Mouse (Mus musculus) intestine, postnatal 0 days (tissue): ENCODE data around the gene Apbb2. TPM values are rescaled to one million over a fixed set of nuclear protein-coding genes. Genes with fewer than 3 reads are reported as not detected.

ENCODE experiments used
- ATAC-seq: fragments of 200-750 bp; cut with Nextera tagmentation; 2 replicates; pipeline ENCODE4 v1.8.0; 2017; ENCODE audit warnings: mild to moderate bottlenecking, moderate TSS enrichment, moderate library complexity
- H3K27ac ChIP-seq: fragments of 300-500 bp; sonication (generic); 2 replicates; pipeline ENCODE4 v1.5.1; 2014; ENCODE audit warnings: mild to moderate bottlenecking, low read depth, low read length, moderate library complexity
- H3K27me3 ChIP-seq: fragments of 300-500 bp; sonication (generic); replicated peaks from 2 replicates; pipeline ENCODE4 v1.6.1; 2014; ENCODE audit warnings: low read length, mixed read lengths; ENCODE audit not compliant: control insufficient read depth, insufficient read depth
- H3K36me3 ChIP-seq: fragments of 300-500 bp; sonication (generic); 2 replicates; pipeline ENCODE4 v1.6.1; 2014; ENCODE audit warnings: mild to moderate bottlenecking, moderate library complexity; ENCODE audit not compliant: control insufficient read depth, insufficient read depth
- H3K4me1 ChIP-seq: fragments of 300-500 bp; sonication (generic); replicated peaks from 2 replicates; pipeline ENCODE4 v1.6.1; 2014; ENCODE audit warnings: antibody characterized with exemption, low read length, mixed read lengths; ENCODE audit not compliant: control insufficient read depth, insufficient read depth
- H3K4me2 ChIP-seq: fragments of 300-500 bp; sonication (generic); replicated peaks from 2 replicates; pipeline ENCODE4 v1.6.1; 2014; ENCODE audit warnings: low read depth, mild to moderate bottlenecking, moderate library complexity
- H3K4me3 ChIP-seq: fragments of 300-500 bp; sonication (generic); 2 replicates; pipeline ENCODE4 v1.5.1; 2014; ENCODE audit warnings: low read depth, low read length
- H3K9ac ChIP-seq: fragments of 300-500 bp; sonication (generic); 2 replicates; pipeline ENCODE4 v1.6.1; 2014; ENCODE audit warnings: mild to moderate bottlenecking, low read depth, low read length
- H3K9me3 ChIP-seq: fragments of 300-500 bp; sonication (generic); 2 replicates; pipeline ENCODE4 v1.6.1; 2016; ENCODE audit warnings: mixed run types; ENCODE audit not compliant: control insufficient read depth
- CTCF ChIP-seq: sonication (generic); IDR thresholded peaks from 2 replicates; pipeline ENCODE4 v1.5.1; 2016; ENCODE audit warnings: low read depth, mild to moderate bottlenecking, control low read depth, antibody characterized with exemption, moderate library complexity
- WGBS: fragments of 180-500 bp; shearing (Covaris S2); extraction: QIAGEN DNeasy Blood & Tissue Kit; methylation state at CpG from one replicate; pipeline ENCODE4 v1.1.7; 2014; 5-methylcytosine and 5-hydroxymethylcytosine counted together
- polyA plus RNA-seq: library from polyadenylated mRNA; unstranded; fragments of >200 nt; fragmentation: Nextera tagmentation; extraction: Ambion mirVana; gene quantifications from 2 replicates; pipeline ENCODE4 v1.2.1, GENCODE M21; 2015

Apbb2 gene
- polyA plus RNA-seq, 1 experiment from 2014 or later: 18.7 TPM

DNA sequence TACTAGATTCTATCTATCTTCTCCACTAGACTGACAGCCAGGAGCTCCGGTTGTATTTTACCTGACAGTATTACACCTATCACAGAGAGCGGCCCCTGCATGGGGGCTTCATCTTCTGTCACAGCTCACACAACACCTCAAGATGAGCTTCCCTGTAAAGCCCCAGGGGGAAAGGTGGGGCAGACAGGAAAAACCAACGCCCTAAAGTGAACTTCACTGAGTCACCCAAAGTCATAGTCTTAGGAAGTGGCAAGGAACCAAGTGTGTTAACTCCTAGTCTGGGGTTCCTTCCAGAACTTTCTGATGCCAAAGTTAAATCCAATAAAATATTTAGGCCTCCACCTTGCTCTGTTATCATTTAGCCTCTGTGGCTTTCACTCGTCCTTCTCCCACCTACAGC, 39.5 kb downstream of the Apbb2 start:
- no peaks in the 10 kb centered on the region for H3K4me1 ChIP-seq
- ATAC-seq: no peak
- H3K36me3 ChIP-seq: no peaks in the 10 kb centered on the region
- H3K27me3 ChIP-seq: no peaks in the 10 kb centered on the region
- H3K4me2 ChIP-seq: no peak overlapping the region
- no peak for TF ChIP-seq CTCF
- no peak overlapping the region for H3K9ac ChIP-seq
- H3K9me3 ChIP-seq: no peaks in the 10 kb centered on the region
- no peak overlapping the region for H3K4me3 ChIP-seq
- H3K27ac ChIP-seq: no peak overlapping the region
- WGBS: 65% methylated on average over 4 of the region's 4 CpGs

DNA sequence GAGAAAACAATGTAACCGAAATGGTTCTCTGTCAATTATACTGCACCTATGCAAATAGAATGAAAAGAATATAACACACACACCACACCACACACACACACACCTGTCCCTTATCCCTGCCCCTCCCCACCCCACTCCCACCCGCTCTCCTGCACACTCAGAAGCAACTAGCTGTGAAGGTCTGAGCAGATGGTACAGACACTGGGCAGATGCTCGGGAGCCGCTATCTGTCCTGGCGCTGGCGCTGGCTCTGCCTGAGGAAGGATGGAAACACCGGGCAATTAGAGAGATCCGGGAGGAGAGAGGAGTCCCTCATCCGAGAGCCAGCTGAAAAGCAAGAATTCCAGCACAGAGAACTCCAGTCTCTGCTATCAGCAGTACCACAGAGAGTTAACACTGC, 42.3 kb downstream of the Apbb2 start:
- no peak for ATAC-seq
- Histone ChIP-seq H3K4me3 (no peak overlapping the region), H3K9me3 (no peaks in the 10 kb centered on the region), H3K4me2 (no peak overlapping the region), H3K36me3 (no peaks in the 10 kb centered on the region), H3K27ac (no peak overlapping the region), H3K4me1 (no peaks in the 10 kb centered on the region), H3K27me3 (no peaks in the 10 kb centered on the region), H3K9ac (no peak overlapping the region)
- no peak for TF ChIP-seq CTCF
- 75% methylated on average over 9 of the region's 9 CpGs for WGBS

GRCm38 (mm10) chr5:66575148-66575547, 43.4 kb downstream of the Apbb2 start:
- Histone ChIP-seq H3K27ac (no peak overlapping the region), H3K4me3 (no peak overlapping the region), H3K4me1 (no peaks in the 10 kb centered on the region), H3K4me2 (no peak overlapping the region), H3K27me3 (no peaks in the 10 kb centered on the region), H3K9me3 (no peaks in the 10 kb centered on the region), H3K9ac (no peak overlapping the region), H3K36me3 (no peaks in the 10 kb centered on the region)
- WGBS: 58% methylated on average over 13 of the region's 13 CpGs
- TF ChIP-seq CTCF: 0 out of 2 replicates have a peak, but pooled peaks have one; percentile 13
- no peak for ATAC-seq

DNA sequence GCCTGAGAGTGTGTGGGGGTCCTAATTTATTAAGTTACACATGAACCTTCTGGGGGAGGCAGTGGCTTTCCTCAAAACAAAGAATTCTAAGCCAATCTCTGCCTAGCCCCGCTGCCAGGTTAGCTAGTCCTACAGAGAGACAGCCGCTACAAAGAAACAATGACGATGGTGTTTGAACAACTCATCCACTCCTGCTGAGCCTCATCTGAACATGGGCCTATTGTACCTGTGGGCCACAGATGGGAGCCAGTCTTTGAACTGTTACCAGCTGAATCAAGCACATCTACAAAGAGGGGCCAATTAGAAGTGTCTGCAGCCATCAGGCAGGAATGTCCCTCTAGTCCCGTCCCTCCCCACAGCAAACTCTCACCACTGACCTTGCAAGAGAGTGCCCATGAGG, 45.3 kb downstream of the Apbb2 start:
- Histone ChIP-seq H3K36me3 (no peaks in the 10 kb centered on the region), H3K4me3 (no peak overlapping the region), H3K9me3 (no peaks in the 10 kb centered on the region), H3K4me1 (no peaks in the 10 kb centered on the region), H3K9ac (no peak overlapping the region), H3K4me2 (no peak overlapping the region), H3K27me3 (no peaks in the 10 kb centered on the region), H3K27ac (no peak overlapping the region)
- no peak for TF ChIP-seq CTCF
- 62% methylated on average over 4 of the region's 4 CpGs for WGBS
- ATAC-seq: no peak

GRCm38 (mm10) chr5:66572086-66572855, 46.3 kb downstream of the Apbb2 start:
- Histone ChIP-seq H3K27ac (no peak overlapping the region), H3K36me3 (no peaks in the 10 kb centered on the region), H3K4me2 (no peak overlapping the region), H3K9me3 (no peaks in the 10 kb centered on the region), H3K27me3 (no peaks in the 10 kb centered on the region), H3K4me1 (no peaks in the 10 kb centered on the region), H3K9ac (no peak overlapping the region), H3K4me3 (no peak overlapping the region)
- ATAC-seq: no peak
- no peak for TF ChIP-seq CTCF
- 77% methylated on average over 13 of the region's 13 CpGs for WGBS

- H3K4me1 ChIP-seq: no peaks in the 10 kb centered on the region
- H3K27me3 ChIP-seq: no peaks in the 10 kb centered on the region
- H3K4me3 ChIP-seq: no peak overlapping the region
- no peak overlapping the region for H3K9ac ChIP-seq
- ATAC-seq: no peak
- WGBS: 65% methylated on average over 5 of the region's 5 CpGs
- no peaks in the 10 kb centered on the region for H3K9me3 ChIP-seq
- H3K36me3 ChIP-seq: no peaks in the 10 kb centered on the region
- no peak overlapping the region for H3K4me2 ChIP-seq
- no peak overlapping the region for H3K27ac ChIP-seq
- no peak for TF ChIP-seq CTCF
Observed at GRCm38 (mm10) chr5:66570709-66571108, 47.9 kb downstream of the Apbb2 start.
